Comparison of ENCODE assay signal across 8 mouse cellular contexts in the genomic region with DNA sequence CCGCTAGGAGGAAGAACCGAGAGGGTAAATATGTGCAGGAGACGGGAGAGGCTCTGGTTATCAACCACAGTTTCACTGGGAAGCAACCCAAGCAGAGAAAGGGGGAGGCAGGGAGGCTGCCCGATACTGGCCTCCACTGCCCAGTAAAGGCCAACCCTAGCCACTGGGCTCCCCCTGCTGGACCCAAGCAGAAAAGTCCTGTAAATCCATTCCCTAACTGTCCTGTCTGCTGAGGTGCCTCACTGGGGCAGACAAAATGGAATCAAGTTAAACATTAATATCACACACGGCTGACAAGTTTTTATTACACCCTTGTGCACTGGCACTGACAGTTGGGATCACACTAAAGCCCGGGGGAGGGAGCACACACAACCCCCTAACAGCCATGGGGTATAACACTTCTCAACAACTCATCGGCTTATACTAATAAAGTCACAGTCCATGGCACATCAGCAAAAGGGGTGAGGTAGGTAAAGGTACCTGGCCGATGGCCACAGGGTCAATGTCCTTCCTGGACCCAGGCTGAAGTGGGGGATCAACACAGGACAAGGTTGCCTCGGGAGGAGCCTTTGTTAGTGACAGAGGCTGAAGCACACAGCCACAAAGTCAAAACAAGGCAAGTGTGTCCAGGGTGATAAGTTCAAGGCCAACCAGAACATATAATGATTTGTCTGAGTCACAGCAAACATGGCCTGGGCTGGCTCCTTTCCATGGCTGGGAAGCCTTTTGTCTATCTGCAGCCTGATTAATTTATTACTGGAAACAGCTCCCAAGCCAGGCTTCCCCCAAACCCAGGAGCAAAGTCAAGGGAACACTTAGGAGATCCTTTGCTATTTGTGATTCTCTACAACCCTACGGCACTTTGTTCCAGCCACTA. TPM values are rescaled to one million over a fixed set of nuclear protein-coding genes. Genes with fewer than 3 reads are reported as not detected.
A peak's percentile ranks its signal among the peaks of the same experiment; 100 is the strongest.
DNase-seq lines count a peak whose midpoint lies in the region; ATAC-seq and TF ChIP-seq lines count a peak whose summit lies in the region.

No protein-coding gene starts in this region.

- 41% methylated on average over 10 of the region's 10 CpGs for WGBS in lung, embryonic 15.5 days

- no peak for ATAC-seq in lung, embryonic 15.5 days (ENCODE audit: borderline replicate concordance, extremely low read depth, low FRiP score, low TSS enrichment)

- no peaks in the 10 kb centered on the region for H3K27me3 ChIP-seq in lung, embryonic 15.5 days

- no peak overlapping the region for H3K4me3 ChIP-seq in layer of hippocampus, adult 2 months
- no peak overlapping the region for H3K4me3 ChIP-seq in lung, embryonic 15.5 days

- H3K4me2 ChIP-seq in lung, embryonic 15.5 days, result no peak overlapping the region

- peaks cover 34% of the 10 kb centered on the region for H3K4me1 ChIP-seq in lung, embryonic 15.5 days

- no peak for DNase-seq in layer of hippocampus, adult 2 months (ENCODE audit: low spot score in 2 of 2)
- DNase-seq in layer of hippocampus, adult 9-10 months (ENCODE audit: low spot score), result no peak
- peak; percentile 64 to 67 for DNase-seq in adrenal gland, adult 18-20 months (ENCODE audit: low spot score in 2 of 2)
- peak; percentile 74 for DNase-seq in fibroblast of lung, adult 2 months (ENCODE audit: low read depth)
- DNase-seq in kidney, adult 11 months, result peak; percentile 92
- DNase-seq in spleen, postnatal 4 days (ENCODE audit: low spot score in 2 of 2), result peak; percentile 68 to 85
- no peak for DNase-seq in layer of hippocampus, adult 11-12 months (ENCODE audit: low spot score)

- peak; percentile 79 for TF ChIP-seq CTCF in layer of hippocampus, adult 2 months (conservative IDR thresholded peaks at IDR 0.05)

- H3K9ac ChIP-seq in lung, embryonic 15.5 days, result no peak overlapping the region

- H3K9me3 ChIP-seq in lung, embryonic 15.5 days, result no peaks in the 10 kb centered on the region

- no peaks in the 10 kb centered on the region for H3K36me3 ChIP-seq in lung, embryonic 15.5 days

- H3K27ac ChIP-seq in layer of hippocampus, adult 2 months, result no peak overlapping the region
- H3K27ac ChIP-seq in lung, embryonic 15.5 days, result peak overlapping the region; percentile 63; the same call in 1 of the 2 replicates

RNA-seq across cellular contexts. Expression of a gene that starts 6.0 kb away (rescaled TPM):
- total RNA-seq in layer of hippocampus, adult 2 months (2021), result 10 to 100 TPM; 36.7 to 36.8 TPM
- total RNA-seq in adrenal gland, adult 18-20 months (2021), result 10 to 100 TPM; 28.4 to 36.6 TPM
- polyA plus RNA-seq in lung, embryonic 15.5 days (2015; fragmentation: Nextera tagmentation; extraction: Ambion mirVana), result 30.4 and 34.3 TPM in 2 replicates

RNA-seq across cellular contexts. Expression of a gene that starts 9.9 kb away (rescaled TPM):
- total RNA-seq in layer of hippocampus, adult 2 months (2021), result not detected
- total RNA-seq in adrenal gland, adult 18-20 months (2021), result under 1 TPM; 0.23 to 0.90 TPM
- 38.2 and 40.1 TPM in 2 replicates for polyA plus RNA-seq in lung, embryonic 15.5 days (2015; fragmentation: Nextera tagmentation; extraction: Ambion mirVana)

RNA-seq across cellular contexts. Expression of a gene that starts 21.5 kb away (rescaled TPM):
- total RNA-seq in layer of hippocampus, adult 2 months (2021), result 10 to 100 TPM; 34.5 to 41.6 TPM
- 10 to 100 TPM; 44.6 to 45.4 TPM for total RNA-seq in adrenal gland, adult 18-20 months (2021)
- 65.8 and 67.2 TPM in 2 replicates for polyA plus RNA-seq in lung, embryonic 15.5 days (2015; fragmentation: Nextera tagmentation; extraction: Ambion mirVana)

RNA-seq across cellular contexts. Expression of a gene that starts 45.0 kb away (rescaled TPM):
- 10 to 100 TPM; 15.9 to 17.2 TPM for total RNA-seq in layer of hippocampus, adult 2 months (2021)
- total RNA-seq in adrenal gland, adult 18-20 months (2021), result 10 to 100 TPM; 13.4 to 15.1 TPM
- polyA plus RNA-seq in lung, embryonic 15.5 days (2015; fragmentation: Nextera tagmentation; extraction: Ambion mirVana), result 15.7 and 17.9 TPM in 2 replicates

Comparison
In these comparisons a context has a peak if more than half of its experiments do, and no peak if none do; other contexts are left out.
1. DNase-seq: peak in adrenal gland, adult 18-20 months (2 of 2), fibroblast of lung, adult 2 months (single experiment), kidney, adult 11 months (single experiment) and spleen, postnatal 4 days (2 of 2); none in layer of hippocampus, adult 2 months (0 of 2), layer of hippocampus, adult 9-10 months (single experiment) and layer of hippocampus, adult 11-12 months (single experiment).